Comparison of ENCODE assay signal across 15 mouse cellular contexts in genomic region chr5:77151075-77151474, GRCm38 (mm10). TPM values are rescaled to one million over a fixed set of nuclear protein-coding genes. Genes with fewer than 3 reads are reported as not detected.
A peak's percentile ranks its signal among the peaks of the same experiment; 100 is the strongest.
DNase-seq lines count a peak whose midpoint lies in the region; ATAC-seq and TF ChIP-seq lines count a peak whose summit lies in the region.
"Had no signal": no experiment of that assay in that cellular context is flagged by ENCODE, and none has a peak within 500 bp of the region (broad histone marks: within the 10 kb centered on the region; RNA-seq: fewer than 3 reads in every experiment).

No protein-coding gene starts in this region.

- WGBS in heart, adult 2 months: 33% methylated on average over 7 of the region's 7 CpGs
- 88% methylated on average over 7 of the region's 7 CpGs for WGBS in midbrain, embryonic 16.5 days

- TF ChIP-seq EP300 in heart, adult 2 months (IDR thresholded peaks at IDR 0.05; ENCODE audit: insufficient read depth, low read depth, low read length): peak; percentile 79; the same call in 1 of the 2 replicates

- no peaks in the 10 kb centered on the region for H3K27me3 ChIP-seq in heart, adult 2 months (ENCODE audit: control insufficient read depth, insufficient read depth, low read length)
- H3K27me3 ChIP-seq in midbrain, embryonic 16.5 days (ENCODE audit: control insufficient read depth, insufficient read depth, low read depth, low read length): no peaks in the 10 kb centered on the region
- H3K27me3 ChIP-seq: hindbrain, embryonic 13.5 days; limb, embryonic 12.5 days; neural tube, embryonic 15.5 days had no signal

- no peak for DNase-seq in heart, adult 2 months
- DNase-seq in heart, postnatal 10 days: no peak
- peak; percentile 65 for DNase-seq in right cerebral cortex, adult 18-20 months
- no peak for DNase-seq in right cerebral cortex, postnatal 4 days
- peak; percentile 82 to 87 for DNase-seq in lung, adult 18-20 months
- peak; percentile 27 to 69 for DNase-seq in right cerebral cortex, postnatal 36 days (ENCODE audit: low spot score in 2 of 2)
- DNase-seq in retina, postnatal 1 day: no peak
- DNase-seq: adrenal gland, adult 2 months; kidney, adult 2 months had no signal

- no peaks in the 10 kb centered on the region for H3K79me2 ChIP-seq in heart, adult 2 months (replicated peaks; ENCODE audit: control insufficient read depth, insufficient read depth, low read length)

- no peak for TF ChIP-seq POLR2A in heart, adult 2 months (IDR thresholded peaks at IDR 0.05; ENCODE audit: insufficient read depth, low read depth, low read length)

- H3K9me3 ChIP-seq in midbrain, embryonic 16.5 days (replicated peaks; ENCODE audit: control insufficient read depth, low read length, poor library complexity, severe bottlenecking): no peaks in the 10 kb centered on the region
- H3K9me3 ChIP-seq: hindbrain, embryonic 13.5 days; limb, embryonic 12.5 days; neural tube, embryonic 15.5 days had no signal

- no peaks in the 10 kb centered on the region for H3K36me3 ChIP-seq in heart, adult 2 months (ENCODE audit: control insufficient read depth, insufficient read depth, low read length)
- H3K36me3 ChIP-seq in midbrain, embryonic 16.5 days (ENCODE audit: control insufficient read depth, insufficient read depth, low read length): no peaks in the 10 kb centered on the region
- H3K36me3 ChIP-seq: hindbrain, embryonic 13.5 days; limb, embryonic 12.5 days; neural tube, embryonic 15.5 days had no signal

- H3K4me2 ChIP-seq in midbrain, embryonic 16.5 days (ENCODE audit: low read length): no peak overlapping the region
- H3K4me2 ChIP-seq: hindbrain, embryonic 13.5 days; limb, embryonic 12.5 days; neural tube, embryonic 15.5 days had no signal

- ATAC-seq in midbrain, embryonic 16.5 days: no peak
- ATAC-seq: CD4-positive, CD25-positive, alpha-beta regulatory T cell, adult 4 months had no signal

- no peak overlapping the region for H3K27ac ChIP-seq in heart, adult 2 months
- H3K27ac ChIP-seq in midbrain, embryonic 16.5 days (ENCODE audit: low read length): no peak overlapping the region
- H3K27ac ChIP-seq: hindbrain, embryonic 13.5 days; layer of hippocampus, adult 2 months; limb, embryonic 12.5 days; neural tube, embryonic 15.5 days had no signal

- H3K9ac ChIP-seq in heart, adult 2 months (ENCODE audit: low read depth, low read length): no peak overlapping the region
- H3K9ac ChIP-seq in midbrain, embryonic 16.5 days (ENCODE audit: low read depth, low read length): no peak overlapping the region
- H3K9ac ChIP-seq: hindbrain, embryonic 13.5 days; limb, embryonic 12.5 days; neural tube, embryonic 15.5 days had no signal

- intact Hi-C loops in heart, adult 2 months (cut with DNase I): no loop called here
- intact Hi-C loops in heart, postnatal 10 days (cut with DNase I): no loop called here

- TF ChIP-seq CTCF in heart, adult 2 months (IDR thresholded peaks at IDR 0.05): no peak

- peaks cover 2% of the 10 kb centered on the region; the same call in 1 of the 2 replicates for H3K4me1 ChIP-seq in heart, adult 2 months (ENCODE audit: control insufficient read depth, insufficient read depth, low read length)
- H3K4me1 ChIP-seq in midbrain, embryonic 16.5 days (ENCODE audit: control insufficient read depth, insufficient read depth, low read length): no peaks in the 10 kb centered on the region
- H3K4me1 ChIP-seq: hindbrain, embryonic 13.5 days; limb, embryonic 12.5 days; neural tube, embryonic 15.5 days had no signal

- no peak overlapping the region for H3K4me3 ChIP-seq in heart, adult 2 months
- H3K4me3 ChIP-seq in midbrain, embryonic 16.5 days (ENCODE audit: low read depth, low read length): no peak overlapping the region
- H3K4me3 ChIP-seq: hindbrain, embryonic 13.5 days; layer of hippocampus, adult 2 months; limb, embryonic 12.5 days; neural tube, embryonic 15.5 days had no signal

RNA-seq across cellular contexts. Expression of gene Hopx, which starts 36.2 kb away (rescaled TPM):
- total RNA-seq in heart, adult 2 months (2021): 100 to 1,000 TPM; 367 to 385 TPM
- polyA plus RNA-seq in heart, adult 2 months (2012; rRNA removed): 284 and 285 TPM in 2 replicates
- total RNA-seq in heart, postnatal 10 days (2021): 100 to 1,000 TPM; 498 to 553 TPM
- polyA plus RNA-seq in midbrain, embryonic 16.5 days (2015; fragmentation: Nextera tagmentation; extraction: Ambion mirVana): 0.78 and 0.88 TPM in 2 replicates
- polyA plus RNA-seq: limb, embryonic 12.5 days had no signal

Comparison
In these comparisons a context has a peak if more than half of its experiments do, and no peak if none do; other contexts are left out.
1. DNase-seq: peak in right cerebral cortex, adult 18-20 months (single experiment), lung, adult 18-20 months (2 of 2) and right cerebral cortex, postnatal 36 days (2 of 2); none in heart, adult 2 months (0 of 2), heart, postnatal 10 days (0 of 2), right cerebral cortex, postnatal 4 days (single experiment) and retina, postnatal 1 day (single experiment).